Comparison of ENCODE assay signal across 9 mouse cellular contexts in genomic region chr2:38591751-38592459, GRCm38 (mm10). TPM values are rescaled to one million over a fixed set of nuclear protein-coding genes. Genes with fewer than 3 reads are reported as not detected.
A peak's percentile ranks its signal among the peaks of the same experiment; 100 is the strongest.
DNase-seq lines count a peak whose midpoint lies in the region; ATAC-seq and TF ChIP-seq lines count a peak whose summit lies in the region.
"Had no signal": no experiment of that assay in that cellular context is flagged by ENCODE, and none has a peak within 500 bp of the region (broad histone marks: within the 10 kb centered on the region; RNA-seq: fewer than 3 reads in every experiment).

No protein-coding gene starts in this region.

- no peak overlapping the region for H3K4me3 ChIP-seq in lung, embryonic 14.5 days (ENCODE audit: low read depth, low read length)
- H3K4me3 ChIP-seq in hindbrain, embryonic 15.5 days = no peak overlapping the region
- H3K4me3 ChIP-seq: heart, embryonic 15.5 days had no signal

- no peaks in the 10 kb centered on the region for H3K9me3 ChIP-seq in lung, embryonic 14.5 days (ENCODE audit: low read depth, low read length)
- H3K9me3 ChIP-seq in hindbrain, embryonic 15.5 days = no peaks in the 10 kb centered on the region
- H3K9me3 ChIP-seq: heart, embryonic 15.5 days had no signal

- no peaks in the 10 kb centered on the region for H3K27me3 ChIP-seq in lung, embryonic 14.5 days (ENCODE audit: insufficient read depth, low read length)
- no peaks in the 10 kb centered on the region for H3K27me3 ChIP-seq in hindbrain, embryonic 15.5 days
- H3K27me3 ChIP-seq in splenic B cell, adult 2 months (ENCODE audit: control insufficient read depth, insufficient read depth, low read length, poor library complexity, severe bottlenecking) = no peaks in the 10 kb centered on the region
- H3K27me3 ChIP-seq: heart, embryonic 15.5 days had no signal

- H3K4me2 ChIP-seq in lung, embryonic 14.5 days = no peak overlapping the region
- H3K4me2 ChIP-seq in hindbrain, embryonic 15.5 days = no peak overlapping the region
- H3K4me2 ChIP-seq: heart, embryonic 15.5 days had no signal

- TF ChIP-seq CTCF in lung, embryonic 14.5 days (IDR thresholded peaks at IDR 0.05; ENCODE audit: low read depth) = peak; percentile 49

- H3K4me1 ChIP-seq in lung, embryonic 14.5 days (ENCODE audit: insufficient read depth) = no peaks in the 10 kb centered on the region
- peaks cover 31% of the 10 kb centered on the region for H3K4me1 ChIP-seq in hindbrain, embryonic 15.5 days (replicated peaks)

- H3K9ac ChIP-seq in lung, embryonic 14.5 days = no peak overlapping the region
- no peak overlapping the region for H3K9ac ChIP-seq in hindbrain, embryonic 15.5 days
- H3K9ac ChIP-seq: heart, embryonic 15.5 days had no signal

- 63% methylated on average over 6 of the region's 6 CpGs for WGBS in lung, embryonic 14.5 days
- 49% methylated on average over 6 of the region's 6 CpGs for WGBS in hindbrain, embryonic 15.5 days

- peak; percentile 67; the same call in 1 of the 2 replicates for ATAC-seq in cerebellum, adult (ENCODE audit: insufficient number of reproducible peaks, low FRiP score, low TSS enrichment)
- no peak for ATAC-seq in lung, embryonic 14.5 days (ENCODE audit: insufficient read depth)
- ATAC-seq in hindbrain, embryonic 15.5 days (ENCODE audit: low FRiP score, low read depth) = peak; percentile 67

- H3K27ac ChIP-seq in lung, embryonic 14.5 days (ENCODE audit: low read depth) = no peak overlapping the region
- H3K27ac ChIP-seq in hindbrain, embryonic 15.5 days (replicated peaks) = no peak overlapping the region
- H3K27ac ChIP-seq: heart, embryonic 15.5 days had no signal

- no peak for DNase-seq in cerebellum, postnatal 4 days (ENCODE audit: low spot score in 2 of 2)
- DNase-seq in lung, embryonic 14.5 days = peak; percentile 60
- DNase-seq in lung, adult 18-20 months = no peak
- DNase-seq in cerebellum, adult 9-11 months = peak; percentile 49
- peak; percentile 17 for DNase-seq in splenic B cell, adult 2 months (ENCODE audit: low read depth, low spot score)
- DNase-seq in spleen, adult 18-20 months = no peak

- peaks cover 47% of the 10 kb centered on the region for H3K36me3 ChIP-seq in lung, embryonic 14.5 days (ENCODE audit: insufficient read depth)
- H3K36me3 ChIP-seq in hindbrain, embryonic 15.5 days = peaks cover 16% of the 10 kb centered on the region
- peaks cover 11% of the 10 kb centered on the region for H3K36me3 ChIP-seq in splenic B cell, adult 2 months (ENCODE audit: control insufficient read depth, insufficient read depth, low read length, poor library complexity, severe bottlenecking)

RNA-seq across cellular contexts. Expression of gene Psmb7, which starts 52.0 kb away (rescaled TPM):
- 264 and 270 TPM in 2 replicates for polyA plus RNA-seq in lung, embryonic 14.5 days (2014; fragmentation: Nextera tagmentation; extraction: Ambion mirVana)
- 269 and 274 TPM in 2 replicates for polyA plus RNA-seq in hindbrain, embryonic 15.5 days (2015; fragmentation: Nextera tagmentation; extraction: Ambion mirVana)

Comparison
In these comparisons a context has a peak if more than half of its experiments do, and no peak if none do; other contexts are left out.
1. DNase-seq: peak in lung, embryonic 14.5 days (single experiment), cerebellum, adult 9-11 months (single experiment) and splenic B cell, adult 2 months (single experiment); none in cerebellum, postnatal 4 days (0 of 2), lung, adult 18-20 months (0 of 2) and spleen, adult 18-20 months (0 of 2).